Comparison of ENCODE assay signal across 12 mouse cellular contexts in genomic region chr17:64200092-64200877, GRCm38 (mm10).
DNase-seq lines count a peak whose midpoint lies in the region; ATAC-seq lines count a peak whose summit lies in the region.
"Had no signal": no experiment of that assay in that cellular context is flagged by ENCODE, and none has a peak within 500 bp of the region (broad histone marks: within the 10 kb centered on the region; RNA-seq: fewer than 3 reads in every experiment).

No protein-coding gene starts in this region.

- H3K4me2 ChIP-seq in forebrain, embryonic 14.5 days (ENCODE audit: low read length) = no peak overlapping the region
- no peak overlapping the region for H3K4me2 ChIP-seq in forebrain, embryonic 12.5 days
- H3K4me2 ChIP-seq in midbrain, embryonic 16.5 days (ENCODE audit: low read length) = no peak overlapping the region
- H3K4me2 ChIP-seq: heart, embryonic 12.5 days; limb, embryonic 15.5 days had no signal

- no peaks in the 10 kb centered on the region for H3K9me3 ChIP-seq in forebrain, embryonic 14.5 days (replicated peaks; ENCODE audit: control insufficient read depth, low read length)
- no peaks in the 10 kb centered on the region for H3K9me3 ChIP-seq in forebrain, embryonic 12.5 days
- no peaks in the 10 kb centered on the region for H3K9me3 ChIP-seq in limb, embryonic 10.5 days (replicated peaks)
- no peaks in the 10 kb centered on the region for H3K9me3 ChIP-seq in midbrain, embryonic 16.5 days (replicated peaks; ENCODE audit: control insufficient read depth, low read length, poor library complexity, severe bottlenecking)
- H3K9me3 ChIP-seq: heart, embryonic 12.5 days; limb, embryonic 15.5 days had no signal

- ATAC-seq in forebrain, embryonic 14.5 days = peak; percentile 63; the same call in 1 of the 2 replicates
- no peak for ATAC-seq in forebrain, embryonic 12.5 days (ENCODE audit: low FRiP score)
- ATAC-seq in midbrain, embryonic 16.5 days = no peak
- no peak for ATAC-seq in megakaryocyte-erythroid progenitor cell, adult 5-6 weeks (replicated peaks; ENCODE audit: low FRiP score, low TSS enrichment, poor library complexity, severe bottlenecking)

- H3K27me3 ChIP-seq in forebrain, embryonic 14.5 days (replicated peaks; ENCODE audit: control insufficient read depth, insufficient read depth, low read length) = no peaks in the 10 kb centered on the region
- no peaks in the 10 kb centered on the region for H3K27me3 ChIP-seq in forebrain, embryonic 12.5 days
- H3K27me3 ChIP-seq in limb, embryonic 10.5 days (ENCODE audit: low read depth, poor library complexity, severe bottlenecking) = no peaks in the 10 kb centered on the region
- H3K27me3 ChIP-seq in midbrain, embryonic 16.5 days (ENCODE audit: control insufficient read depth, insufficient read depth, low read depth, low read length) = no peaks in the 10 kb centered on the region
- H3K27me3 ChIP-seq: heart, embryonic 12.5 days; limb, embryonic 15.5 days had no signal

- peak; percentile 30 for DNase-seq in forebrain, embryonic 14.5 days (ENCODE audit: low spot score)
- peak; percentile 26 for DNase-seq in cerebellum, adult 11-12 months
- peak; percentile 27 for DNase-seq in embryo, embryonic 11 days
- peak; percentile 35 for DNase-seq in limb, embryonic 10.5 days (ENCODE audit: low spot score)
- no peak for DNase-seq in layer of hippocampus, postnatal 36 days
- DNase-seq: layer of hippocampus, adult 9-11 months; lung, postnatal 10 days had no signal

- H3K27ac ChIP-seq in forebrain, embryonic 14.5 days (ENCODE audit: low read depth, low read length) = no peak overlapping the region
- no peak overlapping the region for H3K27ac ChIP-seq in forebrain, embryonic 12.5 days
- no peak overlapping the region for H3K27ac ChIP-seq in limb, embryonic 10.5 days
- no peak overlapping the region for H3K27ac ChIP-seq in midbrain, embryonic 16.5 days (ENCODE audit: low read length)
- H3K27ac ChIP-seq: limb, embryonic 15.5 days had no signal

- H3K9ac ChIP-seq in forebrain, embryonic 14.5 days (ENCODE audit: low read length) = no peak overlapping the region
- H3K9ac ChIP-seq in forebrain, embryonic 12.5 days = no peak overlapping the region
- H3K9ac ChIP-seq in midbrain, embryonic 16.5 days (ENCODE audit: low read depth, low read length) = no peak overlapping the region
- H3K9ac ChIP-seq: heart, embryonic 12.5 days; limb, embryonic 15.5 days had no signal

- 84% methylated on average over 14 of the region's 14 CpGs for WGBS in forebrain, embryonic 14.5 days
- WGBS in forebrain, embryonic 12.5 days = 91% methylated on average over 14 of the region's 14 CpGs
- 62% methylated on average over 14 of the region's 14 CpGs for WGBS in limb, embryonic 10.5 days
- WGBS in midbrain, embryonic 16.5 days = 74% methylated on average over 14 of the region's 14 CpGs

- H3K36me3 ChIP-seq in forebrain, embryonic 14.5 days (ENCODE audit: control insufficient read depth, insufficient read depth, low read length) = no peaks in the 10 kb centered on the region
- no peaks in the 10 kb centered on the region for H3K36me3 ChIP-seq in forebrain, embryonic 12.5 days (replicated peaks)
- H3K36me3 ChIP-seq in limb, embryonic 10.5 days = no peaks in the 10 kb centered on the region
- no peaks in the 10 kb centered on the region for H3K36me3 ChIP-seq in midbrain, embryonic 16.5 days (ENCODE audit: control insufficient read depth, insufficient read depth, low read length)
- H3K36me3 ChIP-seq: heart, embryonic 12.5 days; limb, embryonic 15.5 days had no signal

- H3K4me3 ChIP-seq in forebrain, embryonic 14.5 days (ENCODE audit: low read depth, low read length) = no peak overlapping the region
- H3K4me3 ChIP-seq in forebrain, embryonic 12.5 days (replicated peaks) = no peak overlapping the region
- no peak overlapping the region for H3K4me3 ChIP-seq in limb, embryonic 10.5 days
- H3K4me3 ChIP-seq in midbrain, embryonic 16.5 days (ENCODE audit: low read depth, low read length) = no peak overlapping the region
- H3K4me3 ChIP-seq: heart, embryonic 12.5 days; limb, embryonic 15.5 days had no signal

- no peaks in the 10 kb centered on the region for H3K4me1 ChIP-seq in forebrain, embryonic 14.5 days (ENCODE audit: control insufficient read depth, insufficient read depth, low read length)
- no peaks in the 10 kb centered on the region for H3K4me1 ChIP-seq in forebrain, embryonic 12.5 days
- H3K4me1 ChIP-seq in limb, embryonic 10.5 days = peaks cover 11% of the 10 kb centered on the region; the same call in 1 of the 2 replicates
- peaks cover 8% of the 10 kb centered on the region; the same call in 1 of the 2 replicates for H3K4me1 ChIP-seq in midbrain, embryonic 16.5 days (ENCODE audit: control insufficient read depth, insufficient read depth, low read length)
- H3K4me1 ChIP-seq: heart, embryonic 12.5 days had no signal

Comparison
In these comparisons a context has a peak if more than half of its experiments do, and no peak if none do; other contexts are left out.
1. DNase-seq: peak in forebrain, embryonic 14.5 days (single experiment), cerebellum, adult 11-12 months (single experiment), embryo, embryonic 11 days (single experiment) and limb, embryonic 10.5 days (single experiment); none in layer of hippocampus, postnatal 36 days (0 of 2).